Mouse (Mus musculus) embryonic fibroblast, embryonic 13.5 days (primary cell): Measurements from ENCODE around the gene Cbl.

Experiments used
- CTCF ChIP-seq: IDR thresholded peaks from 2 replicates; pipeline ENCODE4 v1.5.1; 2011; ENCODE audit warnings: mild to moderate bottlenecking, control low read depth, low read length, moderate library complexity, borderline replicate concordance; ENCODE audit not compliant: insufficient read depth
- POLR2A ChIP-seq: IDR thresholded peaks from 2 replicates; pipeline ENCODE4 v1.6.1; 2011; ENCODE audit warnings: low read depth, mild to moderate bottlenecking, control low read depth, low read length, moderate library complexity

GRCm38 (mm10) chr9:44191166-44191565 is 42.7 kb downstream of the Cbl start:
- TF ChIP-seq CTCF (no peak), POLR2A (no peak)
